In genomic region chr3:27581931-27582840, GRCm38 (mm10) we compare ENCODE assay signal across 21 mouse cellular contexts.
DNase-seq lines count a peak whose midpoint lies in the region; ATAC-seq and TF ChIP-seq lines count a peak whose summit lies in the region.
"Had no signal": no experiment of that assay in that cellular context is flagged by ENCODE, and none has a peak within 500 bp of the region (broad histone marks: within the 10 kb centered on the region; RNA-seq: fewer than 3 reads in every experiment).

No protein-coding gene starts in this region.

- H3K27ac ChIP-seq in layer of hippocampus, adult 2 months, result peak overlapping the region; percentile 88
- peak overlapping the region; percentile 35; the same call in 1 of the 2 replicates for H3K27ac ChIP-seq in cortical plate, adult 2 months (ENCODE audit: insufficient read depth, low read length)
- peak overlapping the region; percentile 74 for H3K27ac ChIP-seq in midbrain, embryonic 16.5 days (ENCODE audit: low read length)
- H3K27ac ChIP-seq: embryonic facial prominence, embryonic 10.5 days; liver, embryonic 15.5 days; macrophage; midbrain, embryonic 12.5 days had no signal

- no peak for TF ChIP-seq POLR2A in cortical plate, adult 2 months (IDR thresholded peaks at IDR 0.05; ENCODE audit: extremely low read depth, insufficient read depth, low read length)

- peak; percentile 74 for ATAC-seq in midbrain, embryonic 16.5 days

- 0 out of 2 replicates have a peak overlapping the region, but pooled peaks have one; percentile 34 for H3K9ac ChIP-seq in midbrain, embryonic 16.5 days (ENCODE audit: low read depth, low read length)
- H3K9ac ChIP-seq: liver, embryonic 15.5 days; midbrain, embryonic 12.5 days had no signal

- peaks cover 6% of the 10 kb centered on the region for H3K4me1 ChIP-seq in cortical plate, adult 2 months (ENCODE audit: control insufficient read depth, insufficient read depth, low read length)
- H3K4me1 ChIP-seq in midbrain, embryonic 16.5 days (ENCODE audit: control insufficient read depth, insufficient read depth, low read length), result peaks cover 26% of the 10 kb centered on the region

- 53% methylated on average over 6 of the region's 6 CpGs for WGBS in midbrain, embryonic 16.5 days

- H3K4me3 ChIP-seq in layer of hippocampus, adult 2 months, result no peak overlapping the region
- no peak overlapping the region for H3K4me3 ChIP-seq in cortical plate, adult 2 months (ENCODE audit: insufficient read depth, low read length)
- no peak overlapping the region for H3K4me3 ChIP-seq in midbrain, embryonic 16.5 days (ENCODE audit: low read depth, low read length)
- H3K4me3 ChIP-seq: embryonic facial prominence, embryonic 10.5 days; liver, embryonic 15.5 days; midbrain, embryonic 12.5 days had no signal

- peak overlapping the region; percentile 23; the same call in 1 of the 2 replicates for H3K4me2 ChIP-seq in midbrain, embryonic 16.5 days (ENCODE audit: low read length)
- H3K4me2 ChIP-seq: liver, embryonic 15.5 days; midbrain, embryonic 12.5 days had no signal

- no peaks in the 10 kb centered on the region for H3K9me3 ChIP-seq in midbrain, embryonic 16.5 days (replicated peaks; ENCODE audit: control insufficient read depth, low read length, poor library complexity, severe bottlenecking)
- H3K9me3 ChIP-seq: embryonic facial prominence, embryonic 10.5 days; liver, embryonic 15.5 days; midbrain, embryonic 12.5 days had no signal

- no peak for TF ChIP-seq CTCF in layer of hippocampus, adult 2 months (conservative IDR thresholded peaks at IDR 0.05)
- TF ChIP-seq CTCF in cortical plate, adult 2 months (IDR thresholded peaks at IDR 0.05; ENCODE audit: extremely low read depth, insufficient read depth, low read length), result no peak

- DNase-seq in heart, adult 11 months, result peak; percentile 85
- DNase-seq in heart, postnatal 4 days, result no peak
- DNase-seq in layer of hippocampus, adult 2 months (ENCODE audit: low spot score in 2 of 2), result peak in 1 of 2 experiments; percentile 26
- no peak for DNase-seq in layer of hippocampus, postnatal 14 days (ENCODE audit: low spot score in 2 of 2)
- DNase-seq in natural killer cell, adult 2 months (ENCODE audit: low spot score in 2 of 2), result no peak
- no peak for DNase-seq in thymus, postnatal 0 days (ENCODE audit: low spot score)
- DNase-seq: adrenal gland, postnatal 14 days; cerebellum, adult 18-20 months; cerebellum, postnatal 36 days; gastrocnemius, postnatal 10 days; heart, adult 18-20 months; kidney, adult 18-20 months; kidney, postnatal 36 days; right cerebral cortex, postnatal 25 days; thymus, adult 2 months had no signal

- no peaks in the 10 kb centered on the region for H3K36me3 ChIP-seq in midbrain, embryonic 16.5 days (ENCODE audit: control insufficient read depth, insufficient read depth, low read length)
- H3K36me3 ChIP-seq: embryonic facial prominence, embryonic 10.5 days; liver, embryonic 15.5 days; midbrain, embryonic 12.5 days had no signal

- no peaks in the 10 kb centered on the region for H3K27me3 ChIP-seq in midbrain, embryonic 16.5 days (ENCODE audit: control insufficient read depth, insufficient read depth, low read depth, low read length)
- H3K27me3 ChIP-seq: liver, embryonic 15.5 days; midbrain, embryonic 12.5 days had no signal

Comparison
In these comparisons a context has a peak if more than half of its experiments do, and no peak if none do; other contexts are left out.
1. H3K27ac ChIP-seq: peak in every context shown above with its lines; median percentile 88 in layer of hippocampus, adult 2 months; 74 in midbrain, embryonic 16.5 days; 35 in cortical plate, adult 2 months.